Mouse (Mus musculus) gastrocnemius, adult 2 months (tissue): ENCODE data around the gene C7. TPM values are rescaled to one million over a fixed set of nuclear protein-coding genes. Genes with fewer than 3 reads are reported as not detected.

Source experiments
- DNase-seq: peaks from one replicate; pipeline ENCODE4 v3.0.0; 2022
- H3K27ac ChIP-seq: fragments of 200-600 bp; 2 replicates; pipeline ENCODE4 v1.8.1; 2022; ENCODE audit warnings: mild to moderate bottlenecking
- H3K4me3 ChIP-seq: fragments of 200-600 bp; 2 replicates; pipeline ENCODE4 v1.8.1; 2022; ENCODE audit warnings: mild to moderate bottlenecking, moderate library complexity
- CTCF ChIP-seq: fragments of 200-600 bp; IDR thresholded peaks from 2 replicates; pipeline ENCODE4 v1.8.1; 2022; ENCODE audit warnings: antibody characterized with exemption, mild to moderate bottlenecking, moderate library complexity
- intact Hi-C: fragments of 180-260 bp; cut with DNase I; formaldehyde crosslinking; loops from one replicate; pipeline ENCODE4 v1.15.1; 2025
- long read RNA-seq, 2 experiments: library from polyadenylated mRNA; stranded (forward); transcript quantifications; one replicate each; pipeline ENCODE4 v2.0.0; 2021
- total RNA-seq, 2 experiments: library from RNA; stranded (reverse); gene quantifications; 2 replicates each; pipeline ENCODE4 v1.2.3; 2021

The C7 gene
- 1 to 10 TPM; 1.1 to 8.6 TPM for total RNA-seq
- long read RNA-seq, experiment 1, partial matches to known transcripts = 0 of 2 reads
- long read RNA-seq, experiment 1, other reads (novel, unspliced or antisense) = 1 of 2 reads
- long read RNA-seq, experiment 2, partial matches to known transcripts = 1 of 4 reads
- long read RNA-seq, experiment 2, other reads (novel, unspliced or antisense) = 0 of 4 reads

DNA sequence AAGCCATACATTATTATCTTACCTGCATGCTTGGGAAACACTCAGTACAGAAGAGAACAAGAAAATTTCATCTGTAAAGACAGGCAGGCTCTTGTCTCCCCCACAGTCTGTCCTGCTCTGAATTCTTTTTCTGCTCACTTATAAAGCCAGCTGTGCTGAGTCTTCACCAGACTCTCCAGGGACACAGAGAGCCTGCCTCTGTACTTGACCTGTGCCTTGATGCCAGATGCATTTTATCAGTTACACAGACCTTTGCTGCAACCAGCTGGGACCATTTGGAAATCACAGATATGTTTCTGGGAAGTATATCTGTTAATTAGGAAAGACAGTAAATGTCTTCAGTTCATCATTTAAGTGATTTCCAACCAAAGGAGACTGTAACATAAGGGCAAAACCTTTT is at the start of gene C7:
C7 (minus strand) TSS at position 106 of the 400 bp plus-strand sequence.
- intact Hi-C loops = no loop called here
- Histone ChIP-seq H3K4me3 (no peak within 1 kb of the TSS), H3K27ac (no peak within 1 kb of the TSS)
- TF ChIP-seq CTCF = no peak
- peak; percentile 23 for DNase-seq

DNA sequence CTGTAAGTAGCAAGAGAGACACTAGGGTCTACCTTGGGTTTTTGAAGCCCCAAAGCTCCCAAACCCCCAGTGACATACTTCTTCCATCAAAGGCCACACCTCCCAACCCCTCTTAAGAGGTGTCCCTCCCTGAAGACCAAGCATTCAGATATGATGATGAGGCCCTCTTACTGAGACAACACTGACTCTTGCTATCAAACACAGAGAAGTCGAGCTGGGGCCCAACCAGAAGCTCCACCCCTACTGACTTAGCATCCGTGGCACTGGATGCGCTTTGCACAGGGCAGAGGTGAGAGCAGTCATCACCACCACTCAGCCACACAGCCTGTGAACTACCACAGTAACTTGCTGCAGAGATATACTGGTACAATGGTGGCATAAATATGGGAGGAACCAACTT is 49.1 kb upstream of the C7 start:
- intact Hi-C loops = no loop called here
- DNase-seq = no peak
- no peak for TF ChIP-seq CTCF
- Histone ChIP-seq H3K27ac (no peak overlapping the region), H3K4me3 (no peak overlapping the region)

DNA sequence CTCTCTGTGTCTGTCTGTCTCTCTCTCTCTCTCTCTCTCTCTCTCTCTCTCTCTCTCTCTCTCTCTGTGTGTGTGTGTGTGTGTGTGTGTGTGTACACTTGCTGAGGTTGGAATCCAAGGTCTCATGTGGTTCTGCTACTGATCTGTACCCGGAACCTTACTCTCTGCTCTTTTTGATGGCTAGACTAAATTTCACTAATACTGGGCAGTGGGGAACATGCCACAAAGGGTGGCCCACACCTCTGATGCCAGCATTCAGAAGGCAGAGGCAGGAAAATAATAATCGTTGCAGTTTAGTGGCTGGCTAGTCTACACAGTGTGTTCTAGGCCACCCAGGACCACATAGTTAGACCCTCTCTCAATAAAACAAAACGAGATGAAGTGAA is 45.1 kb upstream of the C7 start:
- H3K4me3 ChIP-seq = peak overlapping the region; percentile 71
- DNase-seq = no peak
- TF ChIP-seq CTCF = no peak
- no peak overlapping the region for H3K27ac ChIP-seq
- intact Hi-C loops = no loop called here

DNA sequence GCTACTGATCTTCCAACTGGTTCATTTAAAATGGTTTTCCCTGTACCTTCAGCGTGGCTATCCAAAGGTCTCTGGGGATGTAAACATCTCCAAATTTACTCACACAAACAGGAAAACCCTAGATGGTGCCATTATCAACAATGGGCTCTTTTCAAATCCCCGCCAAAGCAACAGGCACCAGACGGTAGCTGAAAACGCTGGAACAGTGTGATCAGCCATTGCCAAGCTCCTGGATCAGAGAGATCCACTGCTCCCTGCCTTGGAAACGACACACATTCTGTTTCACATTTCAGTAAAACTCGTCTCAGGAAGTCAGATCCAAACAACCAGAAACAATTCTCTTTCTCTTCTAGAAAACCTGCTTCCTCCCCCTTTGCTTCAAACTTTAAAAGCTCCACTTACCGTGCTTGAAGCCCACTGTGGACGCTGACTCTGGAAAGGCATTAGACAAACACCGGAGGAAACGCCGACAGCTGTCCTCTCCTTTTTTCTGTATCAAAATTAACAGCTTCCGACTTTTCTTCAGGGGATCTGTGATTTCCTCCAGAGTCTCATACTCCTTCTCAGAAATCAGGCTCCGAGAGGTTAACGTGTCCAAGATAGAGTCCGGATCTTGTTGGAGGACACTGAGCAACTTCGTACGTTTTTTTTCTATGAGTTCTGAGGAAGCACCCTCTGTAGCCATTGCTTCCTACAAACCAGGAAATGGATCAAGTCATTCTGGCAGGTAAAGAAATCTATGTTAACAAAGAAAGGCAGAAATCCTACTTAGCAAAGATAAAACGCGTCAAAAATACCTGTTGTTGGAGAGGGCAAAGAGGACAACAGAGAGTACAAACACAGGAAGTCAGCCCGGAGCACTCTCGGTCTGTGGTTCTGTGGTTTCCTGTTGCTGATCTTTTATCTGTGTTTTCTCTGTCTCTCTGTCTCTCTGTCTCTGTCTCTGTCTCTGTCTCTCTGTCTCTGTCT is 44.4 kb upstream of the C7 start, which contains the start of gene Card6:
Card6 (minus strand) TSS at position 854 of the 969 bp plus-strand sequence.
- H3K4me3 ChIP-seq = peak within 1 kb of the TSS; percentile 71
- intact Hi-C loops = no loop called here
- H3K27ac ChIP-seq = peak within 1 kb of the TSS; percentile 86
- no peak for DNase-seq
- no peak for TF ChIP-seq CTCF

DNA sequence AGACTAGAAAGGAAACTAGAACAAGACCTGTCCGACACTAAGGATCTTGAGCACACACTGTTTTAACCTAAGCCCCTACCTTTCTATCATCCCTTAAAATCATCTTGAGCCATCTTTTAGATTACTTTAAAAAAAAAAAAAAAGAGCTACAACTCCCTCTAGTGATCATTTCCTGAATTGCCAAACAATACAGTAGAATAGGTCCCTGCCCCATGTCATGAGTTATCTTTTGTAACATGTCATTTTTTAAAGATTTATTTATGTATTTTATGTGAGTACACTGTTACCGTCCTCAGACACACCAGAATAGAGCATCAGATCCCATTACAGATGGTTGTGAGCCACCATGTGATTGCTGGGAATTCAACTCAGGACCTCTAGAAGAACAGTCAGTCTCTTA is 42.8 kb upstream of the C7 start:
- intact Hi-C loops = no loop called here
- peak; percentile 76 for TF ChIP-seq CTCF
- no peak for DNase-seq
- H3K27ac ChIP-seq = no peak overlapping the region
- H3K4me3 ChIP-seq = no peak overlapping the region

DNA sequence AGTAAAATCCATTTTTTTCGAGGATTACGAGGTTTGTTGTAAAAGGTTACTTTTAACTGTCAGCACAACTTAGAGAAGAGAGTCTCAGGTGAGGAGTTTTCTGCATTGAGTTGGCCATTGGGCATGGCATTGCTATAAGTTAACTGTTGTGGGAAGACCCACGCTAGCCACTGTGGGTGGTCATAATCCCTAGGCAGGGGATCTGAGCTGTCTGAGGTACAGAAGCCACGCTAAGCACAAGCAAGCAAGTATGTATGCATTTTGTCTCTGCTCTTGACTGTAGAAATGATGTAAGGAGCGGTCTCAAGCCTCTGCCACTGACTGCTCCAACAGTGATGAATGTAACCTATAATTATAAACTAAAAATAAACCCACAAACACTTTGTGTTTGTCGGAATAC is 42.4 kb upstream of the C7 start:
- H3K4me3 ChIP-seq = no peak overlapping the region
- H3K27ac ChIP-seq = no peak overlapping the region
- no peak for DNase-seq
- TF ChIP-seq CTCF = no peak
- intact Hi-C loops = no loop called here

DNA sequence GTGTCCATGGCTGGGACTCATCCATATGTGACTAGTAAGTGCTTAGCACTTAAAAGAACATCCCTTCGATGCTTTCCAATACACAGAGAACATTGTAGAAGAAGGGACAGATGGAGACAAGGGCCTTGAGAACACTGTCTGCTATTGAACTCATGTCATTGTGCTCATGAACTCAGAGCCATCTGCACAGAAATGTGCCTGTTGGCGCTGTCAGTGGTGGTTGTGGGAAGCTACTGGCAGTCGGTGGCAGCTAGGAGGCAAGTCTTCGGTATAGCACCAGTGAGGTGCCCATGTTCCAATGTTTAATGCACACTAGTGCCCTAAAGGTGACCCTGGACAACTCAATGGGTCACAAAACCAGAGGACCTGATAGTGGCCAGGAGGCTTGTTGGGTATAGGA is 38.8 kb upstream of the C7 start:
- intact Hi-C loops = no loop called here
- no peak for DNase-seq
- H3K4me3 ChIP-seq = no peak overlapping the region
- TF ChIP-seq CTCF = no peak
- no peak overlapping the region for H3K27ac ChIP-seq

DNA sequence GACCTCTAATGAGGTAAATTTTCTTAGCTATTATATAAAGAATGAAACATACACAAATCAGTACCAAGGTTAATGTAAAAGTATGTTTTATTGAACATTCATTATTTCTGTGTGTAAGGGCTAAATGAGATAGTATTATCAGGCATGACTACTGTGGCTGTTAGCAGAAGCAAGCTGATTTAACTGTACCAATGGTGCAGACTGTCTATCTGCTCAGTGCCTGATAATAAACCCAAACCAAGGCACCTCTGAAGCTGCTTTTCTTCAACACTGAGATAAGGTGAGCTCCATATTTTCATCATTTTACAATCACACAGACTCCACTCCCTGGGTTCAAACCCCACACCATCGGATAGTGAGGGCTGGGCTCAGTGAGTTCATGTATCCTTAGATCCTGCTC is 33.8 kb upstream of the C7 start:
- Histone ChIP-seq H3K4me3 (no peak overlapping the region), H3K27ac (no peak overlapping the region)
- intact Hi-C loops = no loop called here
- DNase-seq = no peak
- TF ChIP-seq CTCF = no peak

DNA sequence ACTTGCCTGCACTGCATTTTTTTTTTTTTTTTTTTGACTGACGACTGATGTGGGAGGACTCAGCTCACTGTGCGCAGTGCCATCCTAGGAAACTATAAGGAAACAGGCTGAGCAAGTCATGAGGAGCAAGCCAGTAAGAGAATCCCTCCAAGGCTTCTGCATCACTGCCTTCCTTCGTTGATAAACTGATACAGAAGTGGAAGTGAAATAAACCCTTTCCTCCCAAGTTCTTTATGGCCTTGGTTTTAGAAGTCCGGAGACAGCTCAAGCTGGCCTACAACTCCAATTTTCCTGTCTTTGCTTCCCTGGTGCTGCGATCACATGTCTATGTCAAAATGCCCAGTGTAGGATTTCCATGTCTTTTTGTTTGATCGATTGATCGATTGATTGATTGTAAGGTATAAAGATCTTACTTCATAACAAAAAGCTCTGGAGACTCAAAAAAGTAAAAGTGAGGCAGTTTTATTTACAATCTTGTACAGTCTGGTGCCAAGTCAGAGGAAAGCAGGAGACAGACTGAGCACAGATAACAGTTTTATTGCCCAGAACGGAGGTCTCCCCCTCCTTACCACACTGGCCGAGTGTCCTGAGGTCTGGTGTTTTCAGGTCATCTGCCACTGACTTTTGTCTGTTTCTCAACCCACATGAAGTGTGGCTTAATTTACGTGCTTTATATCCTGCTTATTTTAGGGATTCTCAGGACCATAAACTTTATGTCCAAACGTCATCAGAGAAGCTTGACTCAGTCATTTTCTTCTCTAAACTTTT is 32.2 kb upstream of the C7 start:
- TF ChIP-seq CTCF = no peak
- no peak for DNase-seq
- no peak overlapping the region for H3K4me3 ChIP-seq
- intact Hi-C loops = no loop called here
- no peak overlapping the region for H3K27ac ChIP-seq

DNA sequence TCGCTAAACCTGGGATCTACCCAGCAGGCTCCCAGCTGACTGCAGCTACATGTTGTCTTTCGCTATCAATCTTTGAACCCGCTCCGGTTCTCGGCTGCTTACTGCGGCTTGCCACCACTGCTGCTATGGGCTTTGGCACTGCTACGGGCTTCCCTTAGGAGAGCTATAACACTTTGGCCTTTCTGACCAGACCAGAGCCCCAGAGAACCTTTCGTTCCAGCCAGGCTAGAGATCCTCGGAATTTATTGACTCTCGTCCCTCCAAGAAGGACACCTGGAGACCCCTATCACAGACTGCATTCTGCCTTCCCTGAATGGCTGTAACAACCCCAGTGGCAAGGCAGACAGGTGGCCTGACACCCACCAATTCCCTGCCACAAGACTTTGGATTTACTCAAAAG is 26.6 kb upstream of the C7 start:
- no peak for TF ChIP-seq CTCF
- no peak for DNase-seq
- intact Hi-C loops = no loop called here
- Histone ChIP-seq H3K4me3 (no peak overlapping the region), H3K27ac (no peak overlapping the region)

DNA sequence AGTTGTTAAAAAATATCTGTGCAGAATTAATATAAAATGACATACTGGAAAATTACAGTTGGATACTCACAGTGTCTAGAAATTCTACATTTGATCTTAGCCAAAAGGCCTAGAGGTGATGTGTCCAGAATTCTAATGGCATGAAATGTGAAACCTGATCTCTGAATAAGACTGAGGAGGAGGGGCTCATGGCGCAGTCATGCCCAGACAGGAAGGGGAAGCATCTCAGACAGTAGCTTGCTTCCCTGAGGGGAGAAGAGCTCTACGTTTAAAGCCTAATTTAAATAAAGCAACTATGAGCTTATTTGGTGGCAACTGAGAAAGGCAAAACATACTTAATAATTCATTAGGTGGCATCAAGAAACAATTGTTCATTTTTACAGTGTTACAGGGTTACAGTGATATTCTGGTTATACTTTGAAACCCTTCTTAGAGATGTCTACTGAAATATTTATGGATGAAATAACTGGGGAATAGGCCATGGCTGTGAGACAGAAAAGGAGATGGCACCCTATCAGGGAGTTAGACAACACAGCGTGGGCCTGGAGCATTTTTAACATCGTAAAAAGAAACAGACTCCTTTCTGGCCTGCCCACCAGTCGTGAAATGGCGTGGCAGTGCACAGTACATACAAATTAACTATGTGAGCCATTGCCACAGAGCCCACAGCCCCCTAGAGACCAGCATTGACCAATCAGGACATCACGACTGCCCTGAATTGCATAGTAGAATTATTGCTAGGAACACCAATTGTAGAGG is 25.5 kb upstream of the C7 start:
- TF ChIP-seq CTCF = no peak
- intact Hi-C loops = loop anchor here (5.0 kb wide), 1 partner anchor 1118 kb away; no protein-coding TSS in a partner anchor

DNA sequence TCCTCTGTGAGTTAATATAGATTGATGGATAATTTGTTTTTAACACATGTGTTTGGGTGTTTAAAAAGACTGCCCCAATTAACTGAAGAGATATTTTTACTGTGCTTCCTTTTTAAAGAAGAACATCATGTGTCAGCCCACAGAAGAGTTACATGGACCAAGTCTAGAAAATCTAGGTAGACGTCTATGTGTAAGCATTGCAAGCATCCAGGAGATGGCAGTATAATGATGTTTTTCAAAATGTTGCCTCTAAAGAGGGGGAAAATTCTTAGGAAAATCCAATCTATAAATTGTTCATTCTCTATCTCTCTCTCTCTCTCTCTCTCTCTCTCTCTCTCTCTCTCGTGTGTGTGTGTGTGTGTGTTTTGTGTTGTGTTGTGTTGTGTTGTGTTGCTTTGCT is 22.6 kb upstream of the C7 start:
- peak; percentile 66 for TF ChIP-seq CTCF
- H3K4me3 ChIP-seq = no peak overlapping the region
- no peak for DNase-seq
- no peak overlapping the region for H3K27ac ChIP-seq
- intact Hi-C loops = loop anchor here (5.0 kb wide), 1 partner anchor 1121 kb away; no protein-coding TSS in a partner anchor

More for the DNA sequence above, 25.5 kb upstream of the C7 start:
- Histone ChIP-seq H3K4me3 (no peak overlapping the region), H3K27ac (no peak overlapping the region)
- DNase-seq = no peak
